Mouse (Mus musculus) erythroblast, embryonic 14.5 days (primary cell): ENCODE measurements around the gene Tbc1d12.

Experiments
- GATA1 ChIP-seq: IDR thresholded peaks from 2 replicates; pipeline ENCODE4 v1.6.1; 2012; ENCODE audit warnings: low read length, inconsistent platforms, mixed read lengths
- TAL1 ChIP-seq: IDR thresholded peaks from 3 replicates; pipeline ENCODE4 v1.6.1; 2012; ENCODE audit warnings: low read length, inconsistent platforms, mixed read lengths

DNA sequence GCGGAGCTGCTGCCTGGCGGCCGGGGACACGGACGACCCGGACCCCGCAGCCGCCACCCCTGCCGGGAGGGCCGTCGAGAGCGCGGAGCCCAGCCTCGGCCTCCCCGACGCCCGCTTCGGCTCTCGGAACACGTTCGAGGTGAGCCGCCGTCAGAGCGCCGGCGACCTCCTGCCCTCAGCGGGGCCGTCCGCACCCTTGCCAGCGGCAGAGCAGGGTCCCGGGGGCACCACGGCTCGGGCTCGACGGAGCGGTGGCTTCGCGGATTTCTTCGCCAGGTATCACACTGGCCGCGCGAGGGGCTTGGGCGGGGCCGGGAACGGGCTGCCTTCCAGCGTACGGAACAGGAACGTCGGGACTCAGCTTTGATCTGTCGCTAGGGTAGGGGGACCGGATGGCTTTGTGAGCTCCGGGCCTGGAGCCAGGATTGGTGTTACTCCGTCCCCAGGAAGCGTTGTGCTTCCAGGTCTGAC lies 827 bp downstream of the Tbc1d12 start:
- TF ChIP-seq TAL1 (no peak), GATA1 (no peak)
